Mouse (Mus musculus): ENCODE measurements around the gene Samd4b. TPM values are rescaled to one million over a fixed set of nuclear protein-coding genes. Genes with fewer than 3 reads are reported as not detected.
A peak's percentile ranks its signal among the peaks of the same experiment; 100 is the strongest.

Samd4b gene
- polyA plus RNA-seq, 1 experiment from 2014 or later: 25.2 TPM

DNA sequence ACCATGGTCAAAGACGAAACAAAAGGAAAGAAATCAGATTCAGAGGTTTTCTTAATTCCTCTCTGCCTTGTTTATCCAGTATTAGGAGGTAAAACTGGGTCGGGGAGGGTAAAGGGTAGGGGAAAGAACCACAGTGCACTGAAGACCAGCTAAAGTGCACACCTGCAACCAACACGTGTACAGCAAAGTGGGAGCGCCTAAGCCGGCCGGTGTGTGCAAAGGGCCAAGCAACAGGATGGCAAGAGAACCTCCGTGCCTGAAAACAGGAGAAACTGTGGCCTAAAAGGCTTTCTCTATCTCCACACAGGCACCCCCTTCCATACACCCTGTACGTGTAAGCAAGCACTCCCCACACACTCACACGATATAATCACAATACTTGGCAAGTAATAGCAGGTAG lies 212.7 kb downstream of the Samd4b start:
- Histone ChIP-seq H3K4me1 (ENCODE audit: control insufficient read depth in 2 of 2, insufficient read depth in 2 of 2, low read length in 2 of 2) (peaks cover 32 to 35% of the 10 kb centered on the region in 2 experiments), H3K9ac (ENCODE audit: low read length) (no peak overlapping the region), H3K4me3 (ENCODE audit: control insufficient read depth in 1 of 2, insufficient read depth in 1 of 2, low read depth in 1 of 2, low read length in 2 of 2) (no peak overlapping the region), H3K36me3 (ENCODE audit: control insufficient read depth, insufficient read depth, low read length) (peaks cover 42% of the 10 kb centered on the region), H3K4me2 (ENCODE audit: low read length) (no peak overlapping the region), H3K9me3 (ENCODE audit: control insufficient read depth, low read length) (no peaks in the 10 kb centered on the region), H3K27ac (replicated peaks in 1 of 2; ENCODE audit: control insufficient read depth in 1 of 2, insufficient read depth in 1 of 2, low read depth in 2 of 2, low read length in 2 of 2) (no peak overlapping the region), H3K27me3 (ENCODE audit: control insufficient read depth, insufficient read depth, low read length) (no peaks in the 10 kb centered on the region)
- 87% methylated on average over 9 of the region's 9 CpGs for WGBS
- ATAC-seq (ENCODE audit: insufficient number of reproducible peaks, insufficient read depth, low FRiP score, low read depth): no peak

- no peak overlapping the region for H3K9ac ChIP-seq (ENCODE audit: low read length)
- H3K4me3 ChIP-seq (ENCODE audit: control insufficient read depth in 1 of 2, insufficient read depth in 1 of 2, low read depth in 1 of 2, low read length in 2 of 2): no peak overlapping the region
- no peaks in the 10 kb centered on the region for H3K27me3 ChIP-seq (ENCODE audit: control insufficient read depth, insufficient read depth, low read length)
- peaks cover 32% of the 10 kb centered on the region for H3K36me3 ChIP-seq (ENCODE audit: control insufficient read depth, insufficient read depth, low read length)
- WGBS: 87% methylated on average over 6 of the region's 6 CpGs
- H3K4me1 ChIP-seq (ENCODE audit: control insufficient read depth in 2 of 2, insufficient read depth in 2 of 2, low read length in 2 of 2): peaks cover 36 to 44% of the 10 kb centered on the region in 2 experiments
- H3K4me2 ChIP-seq (ENCODE audit: low read length): no peak overlapping the region
- no peak overlapping the region for H3K27ac ChIP-seq (replicated peaks in 1 of 2; ENCODE audit: control insufficient read depth in 1 of 2, insufficient read depth in 1 of 2, low read depth in 2 of 2, low read length in 2 of 2)
- ATAC-seq (ENCODE audit: insufficient number of reproducible peaks, insufficient read depth, low FRiP score, low read depth): no peak
- no peaks in the 10 kb centered on the region for H3K9me3 ChIP-seq (ENCODE audit: control insufficient read depth, low read length)
Measured at GRCm38 (mm10) chr7:28384162-28384561, 213.8 kb downstream of the Samd4b start.

DNA sequence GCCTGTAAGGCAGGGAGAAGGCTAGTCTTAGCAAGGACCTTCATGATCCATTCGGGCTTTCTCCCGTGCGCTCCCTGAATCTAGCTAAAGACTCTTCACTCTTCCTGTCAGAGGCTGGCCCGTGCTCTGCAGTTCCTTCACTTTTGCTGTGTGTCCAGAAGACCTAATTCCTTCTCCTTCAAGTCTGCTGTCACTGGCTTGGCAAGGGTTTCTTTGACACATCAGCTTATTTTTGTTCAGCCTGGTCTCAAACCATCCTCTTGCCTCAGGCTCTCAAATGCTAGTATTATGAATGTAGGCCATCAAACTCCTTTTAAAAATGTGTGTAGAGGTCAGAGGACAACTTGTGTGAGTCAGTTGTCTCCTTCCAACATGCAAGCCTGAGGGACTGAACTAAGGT lies 214.3 kb downstream of the Samd4b start:
- no peak for ATAC-seq (ENCODE audit: insufficient number of reproducible peaks, insufficient read depth, low FRiP score, low read depth)
- peak overlapping the region; percentile 97 to 100 for H3K27ac ChIP-seq (replicated peaks in 1 of 2; ENCODE audit: control insufficient read depth in 1 of 2, insufficient read depth in 1 of 2, low read depth in 2 of 2, low read length in 2 of 2)
- 59% methylated on average over 4 of the region's 4 CpGs for WGBS
- H3K9me3 ChIP-seq (ENCODE audit: control insufficient read depth, low read length): no peaks in the 10 kb centered on the region
- H3K9ac ChIP-seq (ENCODE audit: low read length): no peak overlapping the region
- peaks cover 26% of the 10 kb centered on the region for H3K36me3 ChIP-seq (ENCODE audit: control insufficient read depth, insufficient read depth, low read length)
- H3K27me3 ChIP-seq (ENCODE audit: control insufficient read depth, insufficient read depth, low read length): no peaks in the 10 kb centered on the region
- no peak overlapping the region for H3K4me2 ChIP-seq (ENCODE audit: low read length)
- H3K4me1 ChIP-seq (ENCODE audit: control insufficient read depth in 2 of 2, insufficient read depth in 2 of 2, low read length in 2 of 2): peaks cover 36 to 44% of the 10 kb centered on the region in 2 experiments
- H3K4me3 ChIP-seq (ENCODE audit: control insufficient read depth in 1 of 2, insufficient read depth in 1 of 2, low read depth in 1 of 2, low read length in 2 of 2): no peak overlapping the region

- no peaks in the 10 kb centered on the region for H3K9me3 ChIP-seq (ENCODE audit: control insufficient read depth, low read length)
- H3K36me3 ChIP-seq (ENCODE audit: control insufficient read depth, insufficient read depth, low read length): peaks cover 20% of the 10 kb centered on the region
- peak overlapping the region; percentile 82 for H3K9ac ChIP-seq (ENCODE audit: low read length)
- peak overlapping the region; percentile 97 to 100 for H3K27ac ChIP-seq (replicated peaks in 1 of 2; ENCODE audit: control insufficient read depth in 1 of 2, insufficient read depth in 1 of 2, low read depth in 2 of 2, low read length in 2 of 2)
- peak overlapping the region in 1 of 2 experiments; percentile 41; a peak in 2 of 4 replicates for H3K4me3 ChIP-seq (ENCODE audit: control insufficient read depth in 1 of 2, insufficient read depth in 1 of 2, low read depth in 1 of 2, low read length in 2 of 2)
- peak overlapping the region; percentile 76 for H3K4me2 ChIP-seq (ENCODE audit: low read length)
- 9% methylated on average over 11 of the region's 11 CpGs for WGBS
- peaks cover 37 to 48% of the 10 kb centered on the region in 2 experiments for H3K4me1 ChIP-seq (ENCODE audit: control insufficient read depth in 2 of 2, insufficient read depth in 2 of 2, low read length in 2 of 2)
- peak; percentile 9; the same call in 1 of the 2 replicates for ATAC-seq (ENCODE audit: insufficient number of reproducible peaks, insufficient read depth, low FRiP score, low read depth)
- no peaks in the 10 kb centered on the region for H3K27me3 ChIP-seq (ENCODE audit: control insufficient read depth, insufficient read depth, low read length)
Measured at GRCm38 (mm10) chr7:28382981-28383396, 215.0 kb downstream of the Samd4b start.

DNA sequence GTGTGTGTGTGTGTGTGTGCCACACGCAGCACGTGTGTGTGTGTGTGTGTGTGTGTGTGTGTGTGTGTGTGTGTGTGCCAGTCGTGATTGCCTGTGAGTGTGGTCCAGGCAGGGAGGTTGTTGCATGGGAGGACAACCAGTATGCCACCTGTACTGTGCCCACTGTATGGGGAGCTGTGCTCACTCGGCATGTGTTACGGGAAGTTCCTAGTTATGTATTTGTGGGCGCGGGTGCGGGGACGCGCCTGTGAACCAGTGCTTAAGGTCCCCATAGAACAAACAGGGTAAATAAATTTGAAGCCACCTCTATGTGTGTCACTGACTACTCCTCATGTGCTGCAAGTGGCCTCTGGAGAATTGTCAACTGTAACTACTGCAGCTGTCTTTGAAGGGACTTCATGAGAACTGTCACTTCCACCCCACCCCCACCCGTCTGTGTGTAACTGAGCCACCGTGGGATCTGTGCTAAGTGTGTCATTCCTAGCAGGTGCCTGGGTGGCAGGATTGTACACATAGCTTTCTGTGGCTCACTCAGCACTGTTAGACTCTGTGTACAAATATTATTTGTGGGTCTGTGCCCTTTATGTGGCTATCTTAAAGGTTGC lies 215.5 kb downstream of the Samd4b start:
- Histone ChIP-seq H3K4me3 (ENCODE audit: control insufficient read depth in 1 of 2, insufficient read depth in 1 of 2, low read depth in 1 of 2, low read length in 2 of 2) (peak overlapping the region; percentile 40 to 41), H3K9me3 (ENCODE audit: control insufficient read depth, low read length) (no peaks in the 10 kb centered on the region), H3K4me1 (ENCODE audit: control insufficient read depth in 2 of 2, insufficient read depth in 2 of 2, low read length in 2 of 2) (peaks cover 42 to 54% of the 10 kb centered on the region in 2 experiments), H3K9ac (ENCODE audit: low read length) (peak overlapping the region; percentile 82), H3K36me3 (ENCODE audit: control insufficient read depth, insufficient read depth, low read length) (peaks cover 20% of the 10 kb centered on the region), H3K27ac (replicated peaks in 1 of 2; ENCODE audit: control insufficient read depth in 1 of 2, insufficient read depth in 1 of 2, low read depth in 2 of 2, low read length in 2 of 2) (peak overlapping the region; percentile 97 to 100), H3K4me2 (ENCODE audit: low read length) (peak overlapping the region; percentile 76), H3K27me3 (ENCODE audit: control insufficient read depth, insufficient read depth, low read length) (no peaks in the 10 kb centered on the region)
- ATAC-seq (ENCODE audit: insufficient number of reproducible peaks, insufficient read depth, low FRiP score, low read depth): no peak
- WGBS: 42% methylated on average over 10 of the region's 12 CpGs

- under 1% methylated on average over 20 of the region's 20 CpGs for WGBS
- no peaks in the 10 kb centered on the region for H3K27me3 ChIP-seq (ENCODE audit: control insufficient read depth, insufficient read depth, low read length)
- H3K9ac ChIP-seq (ENCODE audit: low read length): peak overlapping the region; percentile 82
- H3K4me3 ChIP-seq (ENCODE audit: control insufficient read depth in 1 of 2, insufficient read depth in 1 of 2, low read depth in 1 of 2, low read length in 2 of 2): peak overlapping the region; percentile 40 to 41
- H3K9me3 ChIP-seq (ENCODE audit: control insufficient read depth, low read length): no peaks in the 10 kb centered on the region
- H3K36me3 ChIP-seq (ENCODE audit: control insufficient read depth, insufficient read depth, low read length): peaks cover 21% of the 10 kb centered on the region
- ATAC-seq (ENCODE audit: insufficient number of reproducible peaks, insufficient read depth, low FRiP score, low read depth): peak; percentile 77
- H3K4me1 ChIP-seq (ENCODE audit: control insufficient read depth in 2 of 2, insufficient read depth in 2 of 2, low read length in 2 of 2): peaks cover 47 to 59% of the 10 kb centered on the region in 2 experiments
- H3K27ac ChIP-seq (replicated peaks in 1 of 2; ENCODE audit: control insufficient read depth in 1 of 2, insufficient read depth in 1 of 2, low read depth in 2 of 2, low read length in 2 of 2): peak overlapping the region; percentile 97 to 100
- H3K4me2 ChIP-seq (ENCODE audit: low read length): peak overlapping the region; percentile 76
Measured at GRCm38 (mm10) chr7:28381938-28382337, 216.0 kb downstream of the Samd4b start.

DNA sequence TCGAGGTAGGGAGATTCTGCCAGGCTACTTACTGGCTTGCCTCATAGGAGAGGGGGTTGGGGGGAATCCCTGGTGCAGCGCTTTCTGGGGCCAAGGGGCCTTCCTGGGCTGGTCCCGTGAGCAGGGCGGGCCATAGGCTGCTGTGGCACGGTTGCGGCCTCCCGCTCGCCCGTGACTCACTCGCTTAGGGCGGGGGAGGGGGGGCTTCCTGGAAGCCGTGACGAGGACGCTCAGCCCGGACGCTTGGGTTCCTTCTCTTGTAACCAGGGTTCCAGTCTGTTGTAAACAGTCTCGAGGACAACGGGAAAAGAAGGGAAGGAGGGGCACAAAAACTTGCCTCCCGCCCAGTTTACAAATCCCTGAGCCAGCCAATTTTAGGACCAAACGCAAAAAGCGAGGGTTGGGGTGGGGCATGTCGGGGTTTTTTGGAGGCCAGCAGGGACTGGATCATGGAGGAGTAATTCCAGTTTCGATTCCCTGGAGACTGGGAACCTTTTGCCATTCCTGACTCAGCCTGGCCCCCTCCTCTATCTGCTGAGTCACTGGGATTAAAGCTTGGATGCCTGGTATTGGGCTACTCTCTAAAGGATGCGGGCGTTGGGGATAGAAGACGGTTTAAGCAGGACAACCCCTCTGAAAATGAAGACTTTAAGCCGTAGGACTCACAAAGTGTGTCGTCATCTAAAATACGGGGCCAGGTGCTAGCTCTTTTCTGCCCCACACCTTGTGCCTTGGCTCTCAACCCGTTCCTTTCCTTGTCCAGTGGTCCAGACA lies 216.7 kb downstream of the Samd4b start:
- Histone ChIP-seq H3K27me3 (ENCODE audit: control insufficient read depth, insufficient read depth, low read length) (no peaks in the 10 kb centered on the region), H3K4me1 (ENCODE audit: control insufficient read depth in 2 of 2, insufficient read depth in 2 of 2, low read length in 2 of 2) (peaks cover 51 to 61% of the 10 kb centered on the region in 2 experiments), H3K4me2 (ENCODE audit: low read length) (peak overlapping the region; percentile 76), H3K36me3 (ENCODE audit: control insufficient read depth, insufficient read depth, low read length) (peaks cover 19% of the 10 kb centered on the region), H3K4me3 (ENCODE audit: control insufficient read depth in 1 of 2, insufficient read depth in 1 of 2, low read depth in 1 of 2, low read length in 2 of 2) (peak overlapping the region; percentile 32 to 41), H3K9ac (ENCODE audit: low read length) (peak overlapping the region; percentile 82), H3K27ac (replicated peaks in 1 of 2; ENCODE audit: control insufficient read depth in 1 of 2, insufficient read depth in 1 of 2, low read depth in 2 of 2, low read length in 2 of 2) (peak overlapping the region; percentile 97 to 100), H3K9me3 (ENCODE audit: control insufficient read depth, low read length) (no peaks in the 10 kb centered on the region)
- ATAC-seq (ENCODE audit: insufficient number of reproducible peaks, insufficient read depth, low FRiP score, low read depth): peak; percentile 17; the same call in 1 of the 2 replicates
- 3% methylated on average over 30 of the region's 30 CpGs for WGBS
